Mouse (Mus musculus) skeletal muscle tissue, adult 2 months (tissue): ENCODE data around the gene Cbfa2t2.

Experiments
- DNase-seq: peaks from one replicate; pipeline ENCODE4 v3.0.0-alpha.2; 2012; ENCODE audit warnings: low read depth, low spot score

Gene Cbfa2t2

GRCm38 (mm10) chr2:154538310-154538709, 102.0 kb downstream of the Cbfa2t2 start:
- no peak for DNase-seq

GRCm38 (mm10) chr2:154538710-154539109, 102.4 kb downstream of the Cbfa2t2 start:
- DNase-seq: no peak

DNA sequence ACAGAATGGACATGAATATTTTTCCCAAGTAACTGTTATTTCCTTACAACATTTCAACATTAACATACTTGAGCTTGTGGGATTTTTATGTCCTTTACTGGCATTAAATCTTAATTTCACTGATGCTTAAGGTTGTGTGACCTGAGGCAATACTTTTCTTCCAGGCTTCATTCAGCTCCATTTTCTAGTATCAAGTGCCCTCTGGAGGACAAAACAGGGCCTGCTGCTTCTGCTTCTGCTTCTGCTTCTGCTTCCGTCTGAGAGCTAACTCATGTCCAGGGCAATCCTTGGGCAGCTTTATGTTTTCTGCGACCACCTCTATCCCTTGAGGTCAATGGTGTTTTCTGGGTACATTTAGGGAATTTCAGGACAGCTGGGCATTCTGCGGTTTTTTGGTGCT, 103.4 kb downstream of the Cbfa2t2 start:
- no peak for DNase-seq

DNA sequence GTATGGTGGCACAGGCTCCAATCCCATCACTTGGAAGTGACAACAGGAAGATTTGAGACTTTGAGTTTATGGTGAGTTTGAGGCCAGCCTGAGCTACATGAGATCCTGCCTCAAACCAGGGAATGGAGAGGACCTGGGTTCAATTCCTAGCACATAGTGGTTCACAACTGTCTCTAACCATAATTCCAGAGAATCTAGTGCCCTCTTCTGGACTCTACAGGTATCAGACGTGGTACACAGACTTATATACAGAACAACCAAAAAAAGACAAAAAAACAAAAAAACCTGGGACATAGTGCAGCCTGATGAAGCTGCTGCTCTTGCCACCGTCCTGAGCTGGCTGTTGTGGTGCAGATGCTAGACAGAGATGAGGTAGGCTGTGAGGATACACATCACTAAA, 105.3 kb downstream of the Cbfa2t2 start:
- DNase-seq: no peak

- DNase-seq: peak; percentile 82
Measured at GRCm38 (mm10) chr2:154543567-154544347, 107.5 kb downstream of the Cbfa2t2 start.

DNA sequence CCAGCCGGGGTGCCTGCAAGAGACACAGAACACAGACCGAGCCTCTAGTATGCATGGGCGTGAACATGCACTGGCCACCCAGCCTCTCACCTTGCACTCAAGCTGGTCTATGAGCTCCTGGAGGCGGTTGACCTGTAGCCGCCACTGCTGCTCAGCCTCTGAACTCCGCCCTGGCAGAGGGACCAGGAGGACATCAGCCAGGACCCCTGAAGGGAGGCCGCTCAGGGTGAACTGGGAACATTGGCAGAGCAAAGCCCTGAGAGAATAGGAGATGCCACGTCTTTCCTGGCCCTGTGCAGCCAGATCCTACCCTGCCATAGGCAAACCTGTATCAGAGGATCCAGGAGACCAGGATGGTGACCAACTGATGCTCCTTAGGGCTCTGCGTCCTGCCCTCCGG, 110.4 kb downstream of the Cbfa2t2 start, which contains the start of gene 1700003F12Rik:
Gene 1700003F12Rik (plus strand): TSS at position 375 of the 400 bp plus-strand sequence.
- no peak for DNase-seq

DNA sequence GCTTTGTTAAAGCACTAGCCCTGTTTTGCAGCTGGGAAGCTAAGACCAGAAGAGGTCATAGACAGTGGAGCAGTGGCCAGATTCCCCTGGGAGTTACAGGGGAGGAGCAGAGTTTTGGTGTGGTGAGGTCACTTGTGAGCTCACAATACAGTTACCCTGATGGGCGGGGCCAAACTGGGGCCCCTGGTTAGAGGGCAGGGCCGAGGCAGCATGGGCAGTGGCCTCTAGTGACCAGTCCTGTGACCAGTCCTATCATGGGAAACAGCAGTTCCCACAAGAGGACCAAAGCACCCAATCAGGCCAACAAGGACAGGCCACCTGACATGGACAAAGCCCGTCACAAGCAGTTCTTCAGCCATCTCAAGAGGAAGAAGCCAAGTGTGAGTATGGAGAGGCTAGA, 112.4 kb downstream of the Cbfa2t2 start:
- peak; percentile 48 for DNase-seq

DNA sequence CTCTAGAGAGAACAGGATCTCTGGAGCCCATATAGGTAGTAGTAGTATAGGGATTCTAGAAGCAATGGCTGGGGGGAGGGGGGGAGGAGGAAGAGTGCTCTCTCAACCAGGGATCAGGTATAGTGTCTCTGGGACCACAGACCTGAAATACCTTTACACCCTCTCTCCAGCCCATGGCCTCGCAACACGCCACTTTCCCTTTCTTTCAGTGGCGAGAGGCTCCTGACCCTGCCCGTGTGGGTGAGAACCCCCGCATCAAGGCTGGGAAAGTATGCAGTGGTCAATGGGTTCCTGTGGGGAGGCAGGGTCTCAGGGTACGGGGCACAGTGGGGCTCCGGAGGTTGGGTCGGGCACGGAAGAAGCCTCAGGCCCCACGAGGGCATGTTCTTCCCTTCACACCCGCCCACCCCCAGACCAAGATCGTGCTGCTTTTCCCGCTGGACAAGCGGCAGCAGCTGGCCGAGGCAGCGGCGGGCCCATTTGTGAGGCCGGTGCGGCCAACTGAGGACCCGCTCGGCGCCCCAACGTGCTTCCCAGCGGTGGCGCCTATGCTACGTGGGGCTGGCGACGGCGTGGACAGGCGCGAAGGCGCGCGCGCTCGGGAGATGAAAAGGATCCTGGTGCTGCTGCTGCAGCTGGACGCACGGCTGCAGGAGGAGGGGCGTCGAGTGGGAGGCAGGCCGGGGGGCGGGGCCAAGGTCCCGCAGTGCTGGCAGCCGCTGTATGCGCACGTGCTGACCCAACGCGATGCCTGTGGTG, 113.0 kb downstream of the Cbfa2t2 start:
- no peak for DNase-seq

DNA sequence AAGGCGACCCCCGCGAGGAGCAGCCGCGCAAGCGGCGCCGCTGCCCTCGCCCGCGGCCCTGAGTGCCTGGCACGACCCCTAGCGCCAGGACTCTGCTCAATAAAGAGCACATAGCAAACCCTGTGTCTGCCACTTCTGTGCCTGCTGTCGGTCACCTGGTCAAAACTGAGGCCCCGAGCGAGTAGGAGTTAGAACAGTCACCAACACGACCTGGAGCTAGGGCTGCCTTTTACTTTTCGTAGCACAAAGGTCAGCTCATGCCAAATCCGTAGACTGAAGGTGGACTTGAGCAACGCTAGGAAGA, 113.6 kb downstream of the Cbfa2t2 start:
- no peak for DNase-seq

GRCm38 (mm10) chr2:154550937-154551336, 114.7 kb downstream of the Cbfa2t2 start:
- no peak for DNase-seq

DNA sequence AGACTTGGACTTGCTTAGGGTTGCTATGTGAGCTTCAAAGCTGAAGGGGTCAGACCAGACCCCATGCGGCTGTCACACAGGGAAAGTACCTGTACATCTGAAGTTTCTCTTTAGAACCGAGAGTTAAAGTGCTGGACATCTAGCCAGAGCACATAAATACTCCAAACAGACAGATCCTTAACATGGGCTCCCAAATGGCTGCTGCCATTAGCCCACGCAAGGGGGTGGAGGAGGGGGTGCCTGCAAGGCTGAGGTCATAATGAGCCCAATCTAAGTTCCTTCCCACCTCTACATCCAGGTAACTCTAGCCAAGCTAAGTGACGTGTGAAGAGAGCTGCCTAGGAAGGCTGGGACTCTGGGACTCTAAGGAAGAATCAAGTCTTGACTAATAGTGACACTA, 115.2 kb downstream of the Cbfa2t2 start, which contains the start of gene Actl10:
Gene Actl10 (plus strand): TSS at position 301 of the 400 bp plus-strand sequence.
- DNase-seq: no peak

- DNase-seq: no peak
Measured at GRCm38 (mm10) chr2:154551927-154552326, 115.6 kb downstream of the Cbfa2t2 start.

GRCm38 (mm10) chr2:154552424-154552907, 116.2 kb downstream of the Cbfa2t2 start:
- DNase-seq: peak; percentile 72

GRCm38 (mm10) chr2:154555235-154555634, 119.0 kb downstream of the Cbfa2t2 start:
- DNase-seq: no peak

- no peak for DNase-seq
Measured at GRCm38 (mm10) chr2:154557184-154557832, 121.0 kb downstream of the Cbfa2t2 start.

DNA sequence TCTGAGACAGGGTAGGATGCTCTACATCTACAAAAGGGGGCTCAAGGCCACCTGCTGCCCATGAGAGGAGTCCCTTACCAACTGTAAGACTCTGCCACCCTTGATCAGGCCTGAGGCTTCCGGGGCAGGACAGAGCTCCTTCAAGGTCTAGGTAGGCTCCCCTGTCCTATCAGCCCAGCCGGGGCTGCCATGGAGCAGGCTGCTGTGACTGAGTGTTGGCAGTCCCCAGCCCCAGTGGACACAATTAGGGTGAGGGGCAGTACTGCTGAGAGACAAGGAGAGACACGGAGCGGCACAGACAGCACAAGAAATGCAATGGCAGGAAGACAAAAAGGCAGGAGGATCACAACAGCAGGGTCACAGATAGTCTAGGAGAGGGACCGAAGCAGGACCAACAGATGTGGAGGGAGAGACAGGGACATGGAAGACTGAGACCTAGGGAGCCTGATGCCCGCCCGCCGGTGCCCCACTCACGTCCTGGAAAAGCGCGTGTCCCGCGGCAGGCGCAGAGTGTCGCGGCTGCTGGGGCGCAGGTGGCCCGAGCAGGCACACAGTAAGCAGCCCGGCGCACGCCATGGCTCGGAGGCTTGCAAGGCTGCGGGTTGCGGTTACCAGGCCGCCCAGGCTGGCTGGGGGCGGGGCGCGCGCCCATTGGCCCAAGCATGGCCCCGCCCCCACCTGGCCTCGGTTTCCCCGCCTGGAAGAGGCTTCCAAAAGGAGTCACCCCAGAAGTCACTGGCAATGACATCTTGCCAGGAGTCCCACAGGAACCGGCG, 122.2 kb downstream of the Cbfa2t2 start, which contains the start of gene Necab3:
Gene Necab3 (minus strand): TSS at position 627 of the 776 bp plus-strand sequence.
- DNase-seq: peak; percentile 53

DNA sequence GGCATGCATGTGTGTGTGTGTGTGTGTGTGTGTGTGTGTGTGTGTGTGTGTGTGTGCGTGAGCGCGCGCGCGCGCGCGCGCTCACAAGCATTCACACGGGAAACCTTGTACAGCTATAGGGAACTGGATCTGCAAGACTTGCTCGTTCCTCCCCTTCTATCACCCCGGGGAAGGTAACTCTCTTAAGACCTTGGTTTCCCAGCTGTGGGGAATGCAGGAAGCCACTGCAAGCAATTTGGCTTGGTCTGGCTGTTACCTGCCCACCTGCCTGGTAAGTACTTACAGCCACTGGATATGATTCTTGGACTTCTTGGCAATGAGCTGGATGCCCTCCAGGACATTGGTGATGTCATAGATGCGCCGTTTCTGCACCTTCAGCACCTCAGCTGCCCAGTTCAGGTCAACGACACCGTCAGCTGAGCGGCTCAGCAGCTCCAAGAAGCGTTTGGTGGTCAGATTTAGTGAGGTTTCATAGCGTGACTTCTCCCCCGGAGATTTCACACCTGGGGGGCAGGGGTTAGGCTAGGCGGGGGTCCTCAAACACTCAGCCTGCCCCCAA, 127.4 kb downstream of the Cbfa2t2 start:
- DNase-seq: no peak

DNA sequence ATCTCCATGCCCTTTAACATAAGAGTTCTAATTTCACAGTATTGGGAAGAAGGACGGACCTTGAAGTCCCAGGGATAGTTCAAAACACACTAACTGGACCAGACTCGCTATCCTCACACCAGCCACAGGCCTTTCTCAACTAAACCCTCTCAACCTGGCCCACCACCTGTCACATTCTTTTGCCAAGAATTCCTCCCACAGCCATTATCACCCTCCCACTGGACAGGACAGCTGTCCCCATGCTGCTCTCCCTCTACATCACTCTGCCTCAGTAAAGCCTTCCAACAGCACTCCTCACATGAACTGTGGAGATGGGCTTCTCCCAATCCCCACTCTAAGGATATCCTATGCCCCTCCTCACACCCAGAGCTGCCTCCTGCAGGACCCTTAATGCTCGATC, 129.3 kb downstream of the Cbfa2t2 start:
- DNase-seq: no peak

- DNase-seq: no peak
Measured at GRCm38 (mm10) chr2:154566641-154567040, 130.4 kb downstream of the Cbfa2t2 start.

DNA sequence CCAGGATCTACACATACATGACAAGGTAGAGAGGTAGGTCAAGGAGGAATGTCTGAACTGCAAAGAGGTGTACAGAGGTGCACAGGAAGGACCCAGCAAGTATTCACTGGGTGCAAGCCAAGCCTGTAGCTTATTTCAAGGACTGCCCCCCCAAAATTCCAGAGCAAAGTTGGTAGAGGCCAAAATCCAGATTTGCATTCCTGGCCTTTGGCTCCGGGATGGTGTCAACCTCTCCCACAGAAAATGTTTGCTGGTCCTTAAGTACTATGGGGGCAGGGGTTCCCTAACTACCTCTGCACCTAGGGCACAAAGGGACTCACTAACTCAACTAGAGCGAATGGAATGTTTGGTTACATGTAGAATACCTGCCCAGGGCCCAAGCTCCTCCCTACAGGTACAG, 131.5 kb downstream of the Cbfa2t2 start:
- DNase-seq: no peak
